Mouse (Mus musculus): ENCODE measurements around the gene Dnah2.
"Not testable (repeated sequence)": the region's sequence is repeated elsewhere in the genome, so short reads cannot be mapped to it uniquely, and the experiment has no call there.

Gene Dnah2

DNA sequence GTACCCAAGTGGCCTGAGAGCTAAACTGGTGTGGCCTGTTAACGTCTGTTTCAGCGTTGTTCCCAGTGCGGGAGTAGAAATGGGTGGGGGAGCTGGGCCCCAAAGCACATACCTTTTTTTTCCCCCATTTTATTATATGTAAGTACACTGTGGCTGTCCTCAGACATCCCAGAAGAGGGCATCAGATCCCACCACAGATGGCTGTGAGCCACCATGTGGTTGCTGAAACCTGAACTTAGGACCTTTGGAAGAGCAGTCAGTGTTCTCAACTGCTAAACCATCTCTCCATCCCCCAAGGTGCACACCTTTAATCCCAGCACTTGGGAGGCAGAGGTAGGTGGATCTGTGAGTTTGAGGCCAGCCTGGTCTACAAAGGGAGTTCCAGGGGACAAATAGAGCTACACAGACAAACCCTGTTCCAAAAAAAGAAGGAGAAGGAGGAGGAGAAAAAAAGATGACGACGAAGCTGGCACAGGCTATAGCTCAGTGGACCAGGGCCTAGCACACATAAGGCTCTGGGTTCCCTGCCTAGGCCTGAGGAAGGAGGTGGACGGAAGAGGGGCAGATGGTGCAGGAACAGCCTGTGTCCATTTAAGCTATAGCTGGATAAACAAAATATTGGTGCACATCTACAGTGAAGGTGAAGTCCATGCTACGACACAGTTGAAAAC is 16.3 kb downstream of the Dnah2 start:
- DNase-seq (ENCODE audit: extremely low read depth, insufficient read length, low spot score) = no peak

DNA sequence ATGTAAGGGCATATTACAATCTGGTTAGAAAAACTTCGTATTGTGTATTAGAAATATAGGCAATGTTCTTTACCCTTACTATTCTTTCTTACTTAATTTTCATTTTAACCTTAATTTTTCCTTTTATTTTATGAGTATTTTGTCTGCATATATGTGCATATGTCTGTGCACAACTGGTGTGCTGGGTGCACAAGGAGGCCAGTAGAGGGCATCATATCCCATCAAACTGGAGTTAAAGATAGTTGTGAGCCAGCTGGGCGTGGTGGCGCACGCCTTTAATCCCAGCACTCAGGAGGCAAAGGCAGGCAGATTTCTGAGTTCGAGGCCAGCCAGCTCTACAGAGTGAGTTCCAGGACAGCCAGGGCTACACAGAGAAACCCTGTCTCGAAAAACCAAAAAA is 18.2 kb downstream of the Dnah2 start:
- DNase-seq (ENCODE audit: extremely low read depth, insufficient read length, low spot score) = not testable (repeated sequence)

DNA sequence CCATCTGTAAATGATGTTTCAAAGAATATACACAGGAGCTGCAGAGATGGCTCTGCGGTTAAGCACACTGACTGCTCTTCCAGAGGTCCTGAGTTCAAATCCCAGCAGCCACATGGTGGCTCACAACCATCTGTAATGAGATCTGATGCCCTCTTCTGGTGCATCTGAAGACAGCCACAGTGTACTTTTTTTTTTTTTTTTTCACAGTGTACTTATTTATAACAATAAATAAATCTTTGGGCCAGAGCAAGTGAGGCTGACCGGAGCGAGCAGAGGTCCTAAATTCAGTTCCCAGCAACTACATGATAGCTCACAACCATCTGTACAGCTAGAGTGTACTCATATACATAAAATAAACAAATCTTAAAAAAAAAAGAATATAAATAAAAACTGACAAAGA is 18.6 kb downstream of the Dnah2 start:
- DNase-seq (ENCODE audit: extremely low read depth, insufficient read length, low spot score) = not testable (repeated sequence)

DNA sequence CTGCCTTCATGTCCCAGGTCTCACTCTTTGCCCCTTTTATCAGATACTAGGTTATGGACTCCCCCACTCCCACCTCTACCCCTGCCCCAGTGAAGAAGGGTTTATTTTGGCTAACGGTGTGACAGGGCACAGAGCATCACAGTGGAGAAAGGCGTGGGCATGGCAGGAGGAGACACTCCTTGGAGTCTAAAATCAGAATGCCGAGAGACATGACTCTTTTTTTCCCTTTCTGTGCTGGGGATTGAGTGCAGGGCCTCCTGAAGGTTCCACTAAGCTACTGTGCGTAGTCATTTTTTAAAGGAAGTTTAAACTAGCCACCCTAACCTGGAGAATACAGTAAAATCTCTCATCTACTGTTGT is 20.9 kb downstream of the Dnah2 start:
- DNase-seq (ENCODE audit: extremely low read depth, insufficient read length, low spot score) = no peak

DNA sequence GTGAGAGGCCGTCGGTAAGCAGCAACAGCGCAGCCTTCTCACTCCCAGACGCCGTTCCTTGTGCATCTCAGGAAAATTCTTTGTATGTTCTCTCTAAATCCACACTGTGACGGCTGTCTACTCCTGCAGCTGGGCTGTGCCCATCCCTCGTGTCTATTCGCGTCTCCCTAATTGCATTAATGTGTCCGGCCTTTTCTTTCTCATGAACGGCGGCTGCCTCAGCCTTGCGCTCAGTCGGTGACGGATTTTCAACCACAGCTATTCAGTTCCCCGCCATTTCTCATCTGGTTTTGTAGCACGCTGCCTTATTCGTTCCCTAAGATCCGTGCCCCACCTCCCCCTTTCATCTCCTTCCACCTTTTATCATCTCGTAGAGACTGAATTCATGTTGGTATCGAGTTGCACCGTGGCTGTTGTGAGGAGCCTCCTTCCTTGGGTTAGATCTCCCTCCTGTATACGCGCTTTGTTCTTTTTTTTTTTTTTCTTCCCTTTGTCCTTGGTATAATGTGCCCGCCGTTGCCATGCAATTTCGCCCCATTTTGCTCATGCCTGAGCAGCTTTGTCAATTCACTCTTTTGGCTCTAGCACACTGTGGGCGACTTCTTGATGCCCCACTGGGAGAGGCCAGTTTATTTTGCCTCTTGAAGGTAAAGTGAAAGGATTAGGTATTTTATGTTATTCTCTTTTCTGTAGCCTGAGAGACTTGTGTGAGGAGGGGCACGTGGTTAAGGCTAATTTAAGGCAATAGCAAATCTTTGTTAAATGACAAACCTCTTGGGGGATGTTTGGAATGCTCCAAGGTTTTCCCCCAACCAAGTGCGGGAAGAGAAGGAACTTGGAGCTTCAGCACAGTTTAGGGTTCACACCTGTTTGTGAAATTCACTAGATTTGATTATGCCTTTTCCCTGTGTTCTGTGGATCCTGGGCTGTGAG is 21.5 kb downstream of the Dnah2 start:
- no peak for DNase-seq (ENCODE audit: extremely low read depth, insufficient read length, low spot score)

DNA sequence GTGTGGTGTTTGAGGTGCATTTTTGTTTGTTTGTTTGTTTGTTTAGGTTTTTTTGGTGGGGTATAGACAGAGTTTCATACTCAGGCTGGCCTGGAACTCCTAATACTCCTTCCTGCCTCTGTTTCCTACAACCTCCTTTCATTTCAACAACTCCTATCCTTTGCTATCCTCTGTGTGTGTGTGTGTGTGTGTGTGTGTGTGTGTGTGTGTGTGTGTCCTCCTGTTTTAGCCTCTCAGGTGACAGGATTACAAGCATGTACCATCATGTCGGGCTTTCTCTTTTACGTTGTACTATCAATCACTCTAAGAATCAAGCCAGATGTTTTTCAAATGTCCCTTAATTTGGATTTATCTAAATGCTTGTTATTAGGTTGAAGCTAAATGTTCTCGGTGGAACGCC is 22.3 kb downstream of the Dnah2 start:
- DNase-seq (ENCODE audit: extremely low read depth, insufficient read length, low spot score) = no peak

DNA sequence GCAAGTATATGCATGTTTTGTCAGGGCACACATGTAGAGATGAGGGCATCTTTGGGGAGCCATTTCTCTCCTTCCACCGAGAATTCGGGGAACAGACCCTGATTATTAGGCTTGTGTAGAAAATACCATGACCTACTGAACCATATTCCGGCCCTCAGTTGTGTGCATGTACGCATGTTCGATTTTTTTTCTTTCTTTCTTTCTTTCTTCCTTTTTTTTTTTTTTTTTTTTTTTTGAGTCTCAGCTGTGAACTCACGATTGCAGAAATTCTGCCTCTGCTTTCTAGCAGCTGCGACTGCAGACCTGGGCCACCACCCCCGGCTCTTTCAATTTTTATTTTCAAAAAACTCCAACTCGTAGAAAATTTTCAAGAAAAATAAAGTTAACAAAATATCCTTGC is 23.2 kb downstream of the Dnah2 start:
- no peak for DNase-seq (ENCODE audit: extremely low read depth, insufficient read length, low spot score)

DNA sequence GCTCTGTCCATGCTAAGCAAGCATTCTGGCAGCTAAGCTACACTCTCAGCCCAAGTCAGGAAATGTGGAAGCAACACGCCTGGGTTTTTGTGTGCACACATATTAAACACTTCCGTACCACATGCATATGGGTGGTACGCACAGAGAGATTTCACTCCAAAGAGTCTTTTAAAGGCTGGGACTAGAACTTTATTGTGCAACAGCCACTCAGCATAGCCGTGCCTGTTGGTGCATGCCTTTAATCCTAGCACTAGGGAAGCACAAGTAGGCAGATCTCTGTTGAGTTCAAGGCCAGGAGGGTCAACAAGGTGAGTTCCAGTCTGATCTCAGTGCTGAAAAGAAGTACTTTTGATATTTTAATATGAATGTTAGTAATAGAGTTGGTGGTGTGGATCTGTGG is 25.3 kb downstream of the Dnah2 start:
- no peak for DNase-seq (ENCODE audit: extremely low read depth, insufficient read length, low spot score)

DNA sequence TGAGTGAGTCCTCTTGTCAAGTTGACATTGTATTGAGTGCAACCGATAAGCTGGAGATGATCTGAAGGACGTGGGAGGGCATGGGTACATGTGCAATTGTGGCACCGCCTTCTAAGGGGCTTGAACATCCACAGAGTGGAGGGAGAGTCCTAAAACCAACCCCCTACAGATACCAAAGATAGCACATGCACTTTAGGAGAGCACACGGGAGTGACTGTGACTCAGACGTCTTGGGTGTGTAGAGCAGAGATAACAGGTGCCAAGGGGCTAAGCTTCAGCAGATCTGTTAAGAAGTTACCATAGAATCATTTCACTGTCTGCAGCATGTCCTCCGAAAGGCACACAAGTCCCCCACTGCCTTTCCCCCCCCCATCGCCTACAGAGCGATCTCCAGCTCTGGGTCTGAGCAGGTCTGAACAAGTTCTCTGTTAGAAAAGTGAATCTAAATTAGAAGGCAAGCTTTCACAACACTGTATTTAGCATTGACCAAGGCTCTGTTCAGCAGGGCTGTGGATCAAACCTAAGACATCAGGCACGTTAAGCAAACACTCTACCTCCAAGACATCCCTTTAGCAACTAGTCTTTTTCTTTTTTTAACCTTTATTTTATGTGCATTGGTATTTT is 27.3 kb downstream of the Dnah2 start:
- no peak for DNase-seq (ENCODE audit: extremely low read depth, insufficient read length, low spot score)

DNA sequence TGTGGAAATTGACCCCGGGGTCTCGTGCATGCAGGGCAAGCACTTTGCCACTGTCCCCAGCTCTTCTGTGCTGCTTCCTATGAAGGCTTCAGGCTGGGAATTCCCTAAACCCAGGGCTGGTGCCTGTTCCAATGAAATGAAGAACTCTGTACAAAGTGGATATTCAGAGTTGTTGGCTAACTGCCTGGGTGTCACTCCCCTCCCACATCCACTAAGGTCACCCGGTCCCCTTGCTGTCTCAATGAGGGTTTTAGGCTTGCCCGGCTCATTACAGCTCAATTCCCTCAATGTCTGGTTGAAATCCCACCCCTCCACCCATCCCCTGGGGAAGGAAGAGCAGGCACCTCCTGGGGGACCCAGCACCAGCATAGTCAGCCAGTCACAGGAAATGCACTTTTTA is 28.9 kb downstream of the Dnah2 start:
- DNase-seq (ENCODE audit: extremely low read depth, insufficient read length, low spot score) = no peak

DNA sequence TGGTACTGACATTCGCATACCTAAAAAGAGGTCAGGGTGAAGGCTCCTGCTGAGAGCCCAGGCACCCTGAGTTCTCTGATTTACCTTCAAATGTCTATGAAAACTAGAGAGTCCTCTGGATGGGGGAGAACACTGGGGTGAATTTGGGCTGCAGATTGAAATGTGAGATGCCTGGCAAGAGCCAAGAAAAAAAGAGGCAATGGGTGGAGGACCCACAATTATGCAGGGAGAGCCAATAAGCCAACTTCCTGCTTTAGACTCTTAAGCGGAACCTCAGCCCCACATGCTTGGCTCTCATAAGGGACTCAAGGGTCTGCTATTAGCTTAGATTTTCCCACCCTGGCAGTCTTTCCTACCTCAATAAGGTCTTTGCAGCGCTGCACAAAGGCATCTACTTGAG is 32.2 kb downstream of the Dnah2 start:
- DNase-seq (ENCODE audit: extremely low read depth, insufficient read length, low spot score) = no peak

DNA sequence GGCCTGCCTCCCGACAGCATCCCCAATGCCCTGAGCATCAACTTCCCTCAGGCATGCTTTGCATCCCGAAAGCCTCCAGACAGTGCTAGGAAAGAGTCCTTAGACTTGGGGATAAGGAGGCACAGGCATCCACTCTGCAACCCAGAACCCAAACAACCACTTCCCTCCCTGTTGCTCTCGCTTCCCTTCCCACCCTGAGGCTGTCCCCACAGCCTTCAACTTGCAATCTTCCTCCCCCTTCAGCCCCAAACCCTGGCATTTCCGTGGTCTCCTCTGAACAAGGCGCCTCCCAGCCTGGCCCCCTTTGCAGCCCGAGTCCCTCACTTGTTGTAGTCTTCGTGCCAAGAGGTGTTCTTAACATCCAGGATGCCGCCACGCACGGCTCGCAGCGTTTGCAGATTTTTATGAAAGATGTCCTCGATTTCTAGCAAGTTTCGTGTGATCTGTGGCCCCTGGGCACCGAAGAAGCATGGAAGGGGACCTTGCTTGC is 32.7 kb downstream of the Dnah2 start:
- no peak for DNase-seq (ENCODE audit: extremely low read depth, insufficient read length, low spot score)

DNA sequence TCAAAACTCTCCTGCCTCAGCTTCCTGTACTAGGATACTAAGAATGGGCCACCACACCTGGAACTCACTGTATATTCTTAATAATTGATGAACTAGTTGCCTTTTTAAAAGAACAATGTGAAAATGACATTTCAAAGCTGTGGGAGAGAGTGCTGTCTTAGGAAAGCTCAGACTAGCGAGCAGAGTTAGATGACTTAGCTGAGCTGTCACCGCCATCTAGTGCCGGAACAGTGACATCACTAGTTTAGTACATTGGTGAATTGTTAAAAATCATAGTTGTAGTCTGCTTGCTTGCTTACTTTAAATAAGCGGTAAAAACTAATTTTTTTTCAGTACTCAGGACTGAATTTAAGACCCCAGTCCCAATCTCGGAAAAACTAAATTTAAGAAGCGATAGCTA is 35.1 kb downstream of the Dnah2 start:
- DNase-seq (ENCODE audit: extremely low read depth, insufficient read length, low spot score) = no peak

DNA sequence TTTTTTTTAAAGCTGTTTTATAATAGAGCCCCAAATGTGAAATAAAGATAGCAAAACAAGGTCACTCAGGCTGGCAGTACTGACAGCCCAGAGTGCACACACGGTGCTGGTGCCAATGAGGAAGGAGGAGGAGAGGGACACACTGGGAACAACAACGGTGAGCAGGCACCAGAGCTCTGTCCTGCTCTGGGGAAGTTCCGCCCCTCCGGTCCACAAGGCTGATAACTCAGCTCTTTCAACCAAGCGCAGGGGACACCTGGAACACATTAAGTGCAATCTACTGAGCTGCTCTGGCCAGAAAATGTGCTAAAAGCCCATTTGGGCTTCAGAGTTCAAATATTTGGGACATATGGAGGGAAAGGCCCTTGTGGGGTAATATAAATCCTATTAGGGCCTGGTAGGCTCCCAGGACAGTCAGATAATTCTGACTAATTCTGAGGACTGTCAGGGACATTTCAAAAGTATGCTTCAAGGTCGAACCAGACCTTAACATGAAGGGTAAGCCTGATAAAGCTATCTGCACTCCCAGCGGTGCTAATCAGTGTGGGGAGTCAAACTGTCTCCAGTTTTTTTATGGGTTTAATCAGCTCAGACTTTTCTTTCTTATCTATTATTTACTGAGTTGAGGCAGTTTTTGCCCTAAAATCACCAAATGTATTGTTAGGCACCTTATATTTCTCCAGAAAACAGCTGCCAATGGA is 38.0 kb downstream of the Dnah2 start:
- no peak for DNase-seq (ENCODE audit: extremely low read depth, insufficient read length, low spot score)

DNA sequence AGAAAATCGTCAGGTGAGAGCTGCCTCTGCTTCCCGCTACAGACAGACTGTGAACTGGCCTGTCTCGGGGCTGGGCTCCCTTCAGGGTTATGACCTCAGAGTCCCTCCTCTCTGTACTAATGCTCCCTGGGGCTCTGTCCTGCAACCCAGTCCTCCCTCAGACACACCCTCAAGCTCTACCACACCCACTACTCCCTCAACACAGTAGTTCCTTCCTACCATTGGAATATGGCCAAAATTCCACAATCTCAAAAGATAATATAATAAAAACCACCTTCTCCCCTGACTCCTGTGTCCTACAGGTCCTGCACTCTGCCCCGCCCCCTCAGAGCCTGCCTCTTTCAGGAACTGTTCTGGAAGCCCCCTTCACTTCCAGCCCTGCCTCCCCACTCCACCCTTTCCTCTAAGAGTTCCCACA is 45.0 kb downstream of the Dnah2 start:
- no peak for DNase-seq (ENCODE audit: extremely low read depth, insufficient read length, low spot score)

DNA sequence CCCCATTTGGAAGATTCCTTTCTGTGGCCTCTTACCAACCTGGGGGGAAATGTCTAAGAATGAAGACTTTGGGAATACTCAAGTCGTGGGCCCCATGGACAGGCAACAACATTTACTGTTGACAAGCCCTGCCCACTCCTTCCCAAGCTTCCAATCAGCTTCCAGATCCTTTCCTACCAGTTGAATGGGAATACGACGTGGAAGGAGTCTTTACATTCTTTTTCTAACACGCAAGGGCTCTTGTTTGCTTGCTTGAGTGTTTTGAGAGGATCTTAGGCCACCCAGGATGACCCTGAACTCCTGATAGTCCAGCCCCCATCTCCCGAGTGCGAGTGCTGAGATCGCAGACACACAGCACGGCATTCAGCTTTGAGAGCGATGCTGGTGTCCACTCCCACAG is 47.4 kb downstream of the Dnah2 start:
- DNase-seq (ENCODE audit: extremely low read depth, insufficient read length, low spot score) = no peak

DNA sequence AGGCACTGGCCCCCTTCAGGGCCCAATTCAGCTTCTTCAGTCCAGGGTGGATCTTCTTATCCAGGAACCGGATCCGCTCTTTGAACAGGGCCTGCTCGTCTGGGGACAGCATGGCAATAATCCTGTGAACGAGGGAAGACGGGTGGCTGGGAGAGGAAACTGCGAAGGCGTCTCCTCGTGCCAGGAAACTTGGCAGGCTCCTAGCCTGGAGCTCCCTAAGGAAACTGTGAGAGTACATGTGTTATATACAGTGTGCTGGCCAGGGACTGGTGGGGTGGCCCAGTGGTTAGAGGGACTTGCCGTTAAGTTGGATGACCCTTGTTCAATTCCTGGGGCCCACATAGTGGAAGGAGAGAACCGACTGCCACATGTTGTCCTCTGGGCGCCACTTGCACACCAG is 49.8 kb downstream of the Dnah2 start:
- DNase-seq (ENCODE audit: extremely low read depth, insufficient read length, low spot score) = no peak

DNA sequence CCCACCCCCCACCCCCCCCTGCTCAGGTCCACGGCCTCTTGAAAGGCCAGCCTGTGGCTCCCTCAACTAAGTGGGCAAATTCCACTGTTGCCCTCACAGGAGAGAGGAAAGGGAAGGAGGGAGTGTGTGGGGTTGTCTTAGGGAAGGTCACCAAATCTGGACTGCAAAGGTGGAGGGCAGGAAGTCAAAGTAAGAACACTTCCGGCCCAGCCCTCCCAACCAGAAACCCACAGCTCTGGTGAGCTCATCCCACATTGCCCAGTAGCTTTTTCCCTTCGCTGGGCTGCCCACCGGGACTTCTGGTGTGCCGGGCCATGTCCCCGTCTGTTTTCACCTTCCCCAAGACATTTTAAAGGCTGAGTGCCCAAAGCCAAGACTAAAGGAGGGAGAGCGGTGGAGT is 57.2 kb downstream of the Dnah2 start:
- DNase-seq (ENCODE audit: extremely low read depth, insufficient read length, low spot score) = no peak

DNA sequence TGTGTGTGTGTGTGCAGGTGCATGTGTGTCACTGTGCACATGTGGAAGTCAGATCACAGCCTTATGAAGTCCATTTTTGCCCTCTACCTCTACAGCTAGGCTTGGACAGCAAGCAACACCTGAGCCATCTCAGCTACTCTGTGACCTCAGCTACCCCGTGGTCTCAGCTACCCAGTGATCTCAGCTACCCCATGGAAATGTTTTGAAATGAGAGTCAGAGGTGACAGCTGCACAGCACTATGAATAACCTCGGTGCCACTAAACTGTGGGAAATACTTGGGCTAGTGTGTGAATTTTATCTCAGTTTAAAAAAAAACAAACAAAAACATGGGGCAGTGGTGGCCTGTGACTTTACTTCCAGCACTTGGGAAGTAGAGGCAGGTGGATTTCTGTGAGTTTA is 58.0 kb downstream of the Dnah2 start:
- DNase-seq (ENCODE audit: extremely low read depth, insufficient read length, low spot score) = no peak

DNA sequence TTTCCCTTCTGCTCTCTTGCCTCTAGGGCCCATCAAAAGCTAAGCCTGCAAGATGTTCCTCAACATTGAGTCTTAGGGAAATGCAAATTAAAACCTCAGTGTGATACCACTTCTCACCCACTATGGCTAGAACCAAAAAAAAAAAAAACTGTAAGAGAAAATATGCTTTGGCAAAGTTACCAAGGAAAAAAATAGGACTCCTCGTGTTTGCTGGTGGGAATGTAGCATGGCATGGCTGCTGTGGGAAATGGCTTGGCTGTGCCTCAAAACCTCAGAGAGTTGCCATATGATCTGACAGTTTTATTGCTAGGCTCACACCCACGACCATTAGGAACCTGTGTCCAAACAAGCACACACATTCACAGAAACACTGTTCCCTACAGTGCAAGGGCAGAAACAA is 61.4 kb downstream of the Dnah2 start:
- DNase-seq (ENCODE audit: extremely low read depth, insufficient read length, low spot score) = no peak

DNA sequence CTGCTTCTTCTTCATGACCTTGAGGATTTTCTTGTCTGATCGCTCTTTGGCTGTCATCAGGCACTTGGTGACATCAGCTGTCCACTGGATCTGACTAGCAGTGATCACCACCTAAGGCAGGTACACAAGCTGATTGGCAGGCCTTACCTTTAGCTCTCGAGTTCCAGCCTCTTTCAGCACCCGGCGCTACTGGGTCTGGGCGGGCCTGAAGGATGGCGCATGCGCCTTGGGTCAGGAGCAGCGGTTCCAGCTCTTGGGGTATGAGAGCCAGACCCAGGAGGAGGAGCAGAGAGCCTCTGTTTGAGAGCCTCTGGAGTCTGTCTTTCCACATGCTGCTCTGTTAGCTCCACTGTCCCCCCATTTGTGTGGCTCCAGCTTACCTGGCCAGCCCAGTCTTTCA is 71.3 kb downstream of the Dnah2 start:
- DNase-seq (ENCODE audit: extremely low read depth, insufficient read length, low spot score) = no peak
